Mouse (Mus musculus) midbrain, embryonic 10.5 days (tissue): ENCODE results near the gene Zfp644. TPM values are rescaled to one million over a fixed set of nuclear protein-coding genes. Genes with fewer than 3 reads are reported as not detected.

Source experiments
- DNase-seq: peaks from one replicate; pipeline ENCODE4 v3.0.0-alpha.2; 2017; ENCODE audit warnings: low spot score
- H3K27ac ChIP-seq: fragments of 300-500 bp; sonication (generic); replicated peaks from 2 replicates; pipeline ENCODE4 v1.5.1; 2016; ENCODE audit warnings: mild to moderate bottlenecking
- H3K27me3 ChIP-seq: fragments of 300-500 bp; sonication (generic); 2 replicates; pipeline ENCODE4 v1.6.1; 2016; ENCODE audit warnings: low read depth, mild to moderate bottlenecking; ENCODE audit not compliant: poor library complexity, severe bottlenecking
- H3K36me3 ChIP-seq: fragments of 300-500 bp; sonication (generic); 2 replicates; pipeline ENCODE4 v1.6.1; 2016; ENCODE audit warnings: mild to moderate bottlenecking, moderate library complexity
- H3K4me1 ChIP-seq: fragments of 300-500 bp; sonication (generic); 2 replicates; pipeline ENCODE4 v1.6.1; 2016
- H3K4me3 ChIP-seq: fragments of 300-500 bp; sonication (generic); 2 replicates; pipeline ENCODE4 v1.5.1; 2016; ENCODE audit warnings: mild to moderate bottlenecking, moderate library complexity
- H3K9me3 ChIP-seq: fragments of 300-500 bp; sonication (generic); replicated peaks from 2 replicates; pipeline ENCODE4 v1.6.1; 2016; ENCODE audit warnings: mild to moderate bottlenecking
- WGBS: fragments of 180-500 bp; shearing (Covaris S2); methylation state at CpG from one replicate; pipeline ENCODE4 v1.1.7; 2016; 5-methylcytosine and 5-hydroxymethylcytosine counted together
- polyA plus RNA-seq: library from polyadenylated mRNA; unstranded; fragments of >200 nt; fragmentation: Nextera tagmentation; extraction: Ambion mirVana; gene quantifications from 2 replicates; pipeline ENCODE4 v1.2.1, GENCODE M21; 2016

Zfp644 gene
- polyA plus RNA-seq: 59.0 and 63.0 TPM in 2 replicates

- peak; percentile 90 for DNase-seq
- Histone ChIP-seq H3K4me3 (peak within 1 kb of the TSS; percentile 89), H3K36me3 (peaks cover 15% of the 10 kb centered on the region), H3K27me3 (no peaks in the 10 kb centered on the region), H3K27ac (peak within 1 kb of the TSS; percentile 100), H3K9me3 (no peaks in the 10 kb centered on the region), H3K4me1 (peaks cover 35% of the 10 kb centered on the region)
- 2% methylated on average over 71 of the region's 71 CpGs for WGBS
Measured at GRCm38 (mm10) chr5:106696396-106697337, at the start of gene Zfp644. TSS of gene Zfp644 (minus strand) at chr5:106697287.

GRCm38 (mm10) chr5:106739716-106740115 lies 42.6 kb upstream of the Zfp644 start:
- 34% methylated on average over 6 of the region's 6 CpGs for WGBS
- Histone ChIP-seq H3K4me3 (no peak overlapping the region), H3K9me3 (no peaks in the 10 kb centered on the region), H3K4me1 (peaks cover 13% of the 10 kb centered on the region), H3K27me3 (no peaks in the 10 kb centered on the region), H3K36me3 (no peaks in the 10 kb centered on the region), H3K27ac (no peak overlapping the region)
- no peak for DNase-seq

- no peak for DNase-seq
- Histone ChIP-seq H3K36me3 (no peaks in the 10 kb centered on the region), H3K27me3 (no peaks in the 10 kb centered on the region), H3K27ac (no peak overlapping the region), H3K4me1 (no peaks in the 10 kb centered on the region), H3K4me3 (no peak overlapping the region), H3K9me3 (0 out of 2 replicates have a peak, but pooled peaks cover 5% of the 10 kb centered on the region)
- 94% methylated on average over 3 of the region's 3 CpGs for WGBS
Measured at GRCm38 (mm10) chr5:106723487-106723886, 26.4 kb upstream of the Zfp644 start.

- H3K4me1 ChIP-seq: no peaks in the 10 kb centered on the region
- no peak for DNase-seq
- no peaks in the 10 kb centered on the region for H3K27me3 ChIP-seq
- H3K27ac ChIP-seq: no peak overlapping the region
- H3K36me3 ChIP-seq: no peaks in the 10 kb centered on the region
- H3K9me3 ChIP-seq: 0 out of 2 replicates have a peak, but pooled peaks cover 5% of the 10 kb centered on the region
- H3K4me3 ChIP-seq: no peak overlapping the region
- WGBS: 82% methylated on average over 5 of the region's 5 CpGs
Measured at GRCm38 (mm10) chr5:106722771-106723170, 25.7 kb upstream of the Zfp644 start.

GRCm38 (mm10) chr5:106711870-106712277 lies 14.8 kb upstream of the Zfp644 start:
- Histone ChIP-seq H3K9me3 (no peaks in the 10 kb centered on the region), H3K4me3 (no peak overlapping the region), H3K27me3 (no peaks in the 10 kb centered on the region), H3K36me3 (no peaks in the 10 kb centered on the region), H3K4me1 (peaks cover 13% of the 10 kb centered on the region), H3K27ac (peak overlapping the region; percentile 72)
- DNase-seq: peak; percentile 25
- WGBS: 32% methylated on average over 3 of the region's 3 CpGs

- DNase-seq: no peak
- Histone ChIP-seq H3K9me3 (no peaks in the 10 kb centered on the region), H3K27ac (peak overlapping the region; percentile 72), H3K27me3 (no peaks in the 10 kb centered on the region), H3K4me3 (no peak overlapping the region), H3K4me1 (peaks cover 13% of the 10 kb centered on the region), H3K36me3 (no peaks in the 10 kb centered on the region)
- 73% methylated on average over 5 of the region's 5 CpGs for WGBS
Measured at GRCm38 (mm10) chr5:106711220-106711726, 14.2 kb upstream of the Zfp644 start.

GRCm38 (mm10) chr5:106710611-106711010 lies 13.5 kb upstream of the Zfp644 start:
- DNase-seq: no peak
- Histone ChIP-seq H3K27me3 (no peaks in the 10 kb centered on the region), H3K27ac (no peak overlapping the region), H3K4me1 (peaks cover 13% of the 10 kb centered on the region), H3K36me3 (no peaks in the 10 kb centered on the region), H3K4me3 (no peak overlapping the region), H3K9me3 (no peaks in the 10 kb centered on the region)
- 78% methylated on average over 12 of the region's 12 CpGs for WGBS

GRCm38 (mm10) chr5:106710085-106710409 lies 13.0 kb upstream of the Zfp644 start:
- no peaks in the 10 kb centered on the region for H3K36me3 ChIP-seq
- 0 out of 2 replicates have a peak overlapping the region, but pooled peaks have one; percentile 17 for H3K27ac ChIP-seq
- no peak overlapping the region for H3K4me3 ChIP-seq
- 50% methylated on average over 2 of the region's 2 CpGs for WGBS
- H3K4me1 ChIP-seq: peaks cover 13% of the 10 kb centered on the region
- no peaks in the 10 kb centered on the region for H3K27me3 ChIP-seq
- no peaks in the 10 kb centered on the region for H3K9me3 ChIP-seq
- DNase-seq: no peak

- no peaks in the 10 kb centered on the region for H3K36me3 ChIP-seq
- no peaks in the 10 kb centered on the region for H3K9me3 ChIP-seq
- 44% methylated on average over 11 of the region's 11 CpGs for WGBS
- DNase-seq: no peak
- H3K27ac ChIP-seq: 0 out of 2 replicates have a peak overlapping the region, but pooled peaks have one; percentile 17
- no peak overlapping the region for H3K4me3 ChIP-seq
- H3K4me1 ChIP-seq: peaks cover 13% of the 10 kb centered on the region
- H3K27me3 ChIP-seq: no peaks in the 10 kb centered on the region
Measured at GRCm38 (mm10) chr5:106709388-106710084, 12.4 kb upstream of the Zfp644 start.

GRCm38 (mm10) chr5:106706363-106706762 lies 9.3 kb upstream of the Zfp644 start:
- Histone ChIP-seq H3K9me3 (peaks cover 5% of the 10 kb centered on the region), H3K27me3 (no peaks in the 10 kb centered on the region), H3K27ac (no peak overlapping the region), H3K36me3 (no peaks in the 10 kb centered on the region), H3K4me3 (no peak overlapping the region), H3K4me1 (peaks cover 3% of the 10 kb centered on the region)
- DNase-seq: no peak
- WGBS: 91% methylated on average over 3 of the region's 3 CpGs

GRCm38 (mm10) chr5:106705162-106705561 lies 8.1 kb upstream of the Zfp644 start:
- Histone ChIP-seq H3K36me3 (no peaks in the 10 kb centered on the region), H3K27ac (no peak overlapping the region), H3K4me1 (no peaks in the 10 kb centered on the region; the same call in 1 of the 2 replicates), H3K27me3 (no peaks in the 10 kb centered on the region), H3K4me3 (no peak overlapping the region), H3K9me3 (peaks cover 5% of the 10 kb centered on the region)
- no peak for DNase-seq
- 83% methylated on average over 5 of the region's 5 CpGs for WGBS

- peaks cover 35% of the 10 kb centered on the region for H3K4me1 ChIP-seq
- H3K27ac ChIP-seq: peak overlapping the region; percentile 100
- H3K36me3 ChIP-seq: peaks cover 22% of the 10 kb centered on the region
- under 1% methylated on average over 55 of the region's 63 CpGs for WGBS
- H3K4me3 ChIP-seq: peak overlapping the region; percentile 89
- peak; percentile 88 for DNase-seq
- H3K27me3 ChIP-seq: no peaks in the 10 kb centered on the region
- no peaks in the 10 kb centered on the region for H3K9me3 ChIP-seq
Measured at GRCm38 (mm10) chr5:106695681-106696395, 1.2 kb downstream of the Zfp644 start.
